Mouse (Mus musculus): ENCODE measurements around the gene Gm11172. TPM values are rescaled to one million over a fixed set of nuclear protein-coding genes. Genes with fewer than 3 reads are reported as not detected.

Gene Gm11172
- polyA plus RNA-seq, 1 experiment from 2014 or later: not detected

GRCm38 (mm10) chr16:10837250-10837649, 24.5 kb downstream of the Gm11172 start:
- no peaks in the 10 kb centered on the region for H3K27me3 ChIP-seq (ENCODE audit: control insufficient read depth, insufficient read depth, low read length)
- no peak overlapping the region for H3K9ac ChIP-seq (ENCODE audit: low read length)
- WGBS: 78% methylated on average over 3 of the region's 3 CpGs
- H3K4me2 ChIP-seq (ENCODE audit: low read depth, low read length): no peak overlapping the region
- H3K36me3 ChIP-seq (ENCODE audit: control insufficient read depth, insufficient read depth): no peaks in the 10 kb centered on the region
- H3K4me3 ChIP-seq (ENCODE audit: low read length): no peak overlapping the region
- no peak for ATAC-seq (replicated peaks; ENCODE audit: extremely low read depth, insufficient read depth, low FRiP score)
- peaks cover 34% of the 10 kb centered on the region for H3K4me1 ChIP-seq (ENCODE audit: control insufficient read depth, insufficient read depth, low read length)
- H3K9me3 ChIP-seq (replicated peaks; ENCODE audit: control insufficient read depth, low read length): no peaks in the 10 kb centered on the region
- 0 out of 2 replicates have a peak overlapping the region, but pooled peaks have one; percentile 82 for H3K27ac ChIP-seq (ENCODE audit: low read length)

DNA sequence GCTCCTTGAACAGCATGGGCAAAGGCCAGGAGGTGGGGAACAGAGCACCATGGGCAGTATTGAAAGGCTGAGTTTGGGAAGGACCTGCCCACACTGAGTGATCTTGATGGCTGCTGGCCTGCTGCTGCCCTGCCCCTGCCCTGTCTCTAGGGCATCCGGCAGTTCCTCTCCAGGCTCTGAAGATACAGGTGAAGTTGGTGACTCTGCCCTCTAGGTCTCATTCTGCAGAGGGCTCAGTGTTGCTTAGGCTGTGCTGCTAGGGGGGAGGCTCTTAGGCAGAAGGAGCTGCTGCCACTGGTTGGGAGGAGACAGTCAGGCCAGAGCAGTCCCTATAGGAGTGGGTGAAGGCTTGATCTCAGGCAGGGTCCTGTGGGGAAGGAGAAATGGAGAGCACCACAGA, 25.2 kb downstream of the Gm11172 start:
- H3K4me2 ChIP-seq (ENCODE audit: low read depth, low read length): peak overlapping the region; percentile 34; the same call in 1 of the 2 replicates
- H3K27ac ChIP-seq (ENCODE audit: low read length): peak overlapping the region; percentile 82
- H3K36me3 ChIP-seq (ENCODE audit: control insufficient read depth, insufficient read depth): no peaks in the 10 kb centered on the region
- H3K9ac ChIP-seq (ENCODE audit: low read length): peak overlapping the region; percentile 18; the same call in 1 of the 2 replicates
- ATAC-seq (replicated peaks; ENCODE audit: extremely low read depth, insufficient read depth, low FRiP score): no peak
- no peak overlapping the region for H3K4me3 ChIP-seq (ENCODE audit: low read length)
- 68% methylated on average over 1 of the region's 1 CpGs for WGBS
- H3K4me1 ChIP-seq (ENCODE audit: control insufficient read depth, insufficient read depth, low read length): peaks cover 38% of the 10 kb centered on the region
- H3K27me3 ChIP-seq (ENCODE audit: control insufficient read depth, insufficient read depth, low read length): no peaks in the 10 kb centered on the region
- H3K9me3 ChIP-seq (replicated peaks; ENCODE audit: control insufficient read depth, low read length): no peaks in the 10 kb centered on the region

DNA sequence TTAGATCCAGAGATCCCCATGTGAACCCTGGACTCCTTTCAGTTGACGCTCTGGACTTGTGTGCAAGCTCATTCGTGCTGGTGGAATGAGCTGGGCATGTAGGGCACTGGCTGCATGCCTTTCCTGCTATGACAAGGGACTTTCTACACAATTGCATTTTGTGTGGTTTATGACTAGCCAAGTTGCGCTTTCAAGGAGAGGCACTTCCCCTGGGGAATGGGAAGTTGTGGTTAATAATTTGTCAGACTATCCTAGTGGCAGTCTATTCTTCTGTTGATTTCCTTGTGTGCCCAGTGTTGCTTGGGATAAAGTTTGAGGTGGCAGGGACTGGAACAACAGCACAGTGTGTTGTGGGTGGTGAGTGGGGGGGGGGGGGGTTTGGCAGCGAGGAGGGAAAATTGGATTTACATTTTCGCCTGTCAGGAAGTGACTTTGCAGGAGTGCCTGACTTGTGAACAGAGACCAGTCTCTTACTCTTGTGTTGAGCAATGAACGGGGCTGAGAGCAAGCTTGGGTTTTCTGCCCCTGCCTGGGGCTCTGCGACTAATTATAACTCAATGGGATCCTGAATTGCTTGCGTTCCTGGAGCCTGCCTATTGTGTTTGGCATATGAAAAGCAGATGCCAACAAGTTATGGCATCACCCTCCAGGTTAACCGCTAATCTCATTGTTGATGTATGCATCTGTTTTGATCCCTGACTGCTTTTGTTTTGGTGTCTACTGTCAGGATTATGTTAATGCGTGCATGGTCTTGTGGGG, 26.0 kb downstream of the Gm11172 start:
- Histone ChIP-seq H3K27me3 (ENCODE audit: control insufficient read depth, insufficient read depth, low read length) (no peaks in the 10 kb centered on the region), H3K36me3 (ENCODE audit: control insufficient read depth, insufficient read depth) (no peaks in the 10 kb centered on the region), H3K4me1 (ENCODE audit: control insufficient read depth, insufficient read depth, low read length) (peaks cover 43% of the 10 kb centered on the region), H3K27ac (ENCODE audit: low read length) (peak overlapping the region; percentile 82), H3K9ac (ENCODE audit: low read length) (peak overlapping the region; percentile 18), H3K4me3 (ENCODE audit: low read length) (no peak overlapping the region), H3K9me3 (replicated peaks; ENCODE audit: control insufficient read depth, low read length) (no peaks in the 10 kb centered on the region), H3K4me2 (ENCODE audit: low read depth, low read length) (peak overlapping the region; percentile 34)
- 30% methylated on average over 10 of the region's 10 CpGs for WGBS
- ATAC-seq (replicated peaks; ENCODE audit: extremely low read depth, insufficient read depth, low FRiP score): peak; percentile 47; the same call in 1 of the 2 replicates

DNA sequence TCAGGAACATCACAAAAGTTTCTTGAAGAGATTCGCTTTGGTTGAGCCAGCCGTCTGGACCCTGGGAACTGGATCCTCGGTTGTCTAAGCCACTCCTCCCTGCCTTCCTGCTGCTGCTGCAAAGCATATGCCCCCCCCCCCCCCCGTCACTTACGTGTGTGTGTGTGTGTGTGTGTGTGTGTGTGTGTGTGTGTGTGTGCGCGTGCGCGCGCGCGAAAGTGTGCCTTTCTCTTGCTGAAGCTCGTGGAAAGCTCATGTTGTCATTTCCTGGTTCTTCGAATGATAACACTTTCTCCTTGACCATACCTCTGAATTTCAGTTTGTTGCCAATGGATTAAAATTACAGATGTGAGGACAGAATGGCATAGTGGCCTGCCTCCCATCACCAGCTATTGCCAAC, 27.3 kb downstream of the Gm11172 start:
- Histone ChIP-seq H3K4me2 (ENCODE audit: low read depth, low read length) (no peak overlapping the region), H3K4me3 (ENCODE audit: low read length) (no peak overlapping the region), H3K27ac (ENCODE audit: low read length) (peak overlapping the region; percentile 82; the same call in 1 of the 2 replicates), H3K27me3 (ENCODE audit: control insufficient read depth, insufficient read depth, low read length) (no peaks in the 10 kb centered on the region), H3K9me3 (replicated peaks; ENCODE audit: control insufficient read depth, low read length) (no peaks in the 10 kb centered on the region), H3K4me1 (ENCODE audit: control insufficient read depth, insufficient read depth, low read length) (peaks cover 53% of the 10 kb centered on the region), H3K9ac (ENCODE audit: low read length) (no peak overlapping the region), H3K36me3 (ENCODE audit: control insufficient read depth, insufficient read depth) (no peaks in the 10 kb centered on the region)
- WGBS: 84% methylated on average over 13 of the region's 14 CpGs
- no peak for ATAC-seq (replicated peaks; ENCODE audit: extremely low read depth, insufficient read depth, low FRiP score)

DNA sequence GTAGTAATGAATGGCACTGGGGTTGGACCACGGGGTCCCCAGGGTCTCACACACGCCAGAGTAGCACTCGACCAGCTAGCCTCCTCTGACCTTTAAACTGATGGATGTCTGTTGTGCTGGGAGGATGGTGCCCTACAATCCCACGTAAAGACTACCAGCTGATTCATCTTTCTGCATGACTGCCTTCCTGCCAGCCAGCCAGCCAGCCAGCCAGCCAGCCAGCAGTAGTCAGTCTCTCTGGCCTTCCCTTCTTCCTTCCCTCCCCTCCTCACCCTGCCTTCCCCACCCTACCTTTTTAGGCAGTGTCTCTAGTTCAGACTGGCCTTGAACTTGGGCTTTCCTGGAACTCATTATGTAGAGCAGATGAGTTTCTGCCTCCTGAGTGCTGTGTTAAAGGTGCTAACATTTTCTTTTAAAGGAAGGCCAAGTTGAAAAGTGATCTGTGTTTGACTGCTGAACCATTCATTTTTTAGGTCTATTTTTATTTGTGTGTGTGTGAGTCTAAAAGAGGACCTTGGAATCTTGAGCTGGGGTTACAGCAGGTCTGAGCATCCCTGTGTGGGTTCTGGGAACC, 29.7 kb downstream of the Gm11172 start:
- 86% methylated on average over 4 of the region's 4 CpGs for WGBS
- H3K27me3 ChIP-seq (ENCODE audit: control insufficient read depth, insufficient read depth, low read length): no peaks in the 10 kb centered on the region
- H3K4me3 ChIP-seq (ENCODE audit: low read length): no peak overlapping the region
- no peak overlapping the region for H3K4me2 ChIP-seq (ENCODE audit: low read depth, low read length)
- H3K9ac ChIP-seq (ENCODE audit: low read length): no peak overlapping the region
- no peak overlapping the region for H3K27ac ChIP-seq (ENCODE audit: low read length)
- no peaks in the 10 kb centered on the region for H3K36me3 ChIP-seq (ENCODE audit: control insufficient read depth, insufficient read depth)
- no peaks in the 10 kb centered on the region for H3K9me3 ChIP-seq (replicated peaks; ENCODE audit: control insufficient read depth, low read length)
- ATAC-seq (replicated peaks; ENCODE audit: extremely low read depth, insufficient read depth, low FRiP score): no peak
- peaks cover 45% of the 10 kb centered on the region for H3K4me1 ChIP-seq (ENCODE audit: control insufficient read depth, insufficient read depth, low read length)

DNA sequence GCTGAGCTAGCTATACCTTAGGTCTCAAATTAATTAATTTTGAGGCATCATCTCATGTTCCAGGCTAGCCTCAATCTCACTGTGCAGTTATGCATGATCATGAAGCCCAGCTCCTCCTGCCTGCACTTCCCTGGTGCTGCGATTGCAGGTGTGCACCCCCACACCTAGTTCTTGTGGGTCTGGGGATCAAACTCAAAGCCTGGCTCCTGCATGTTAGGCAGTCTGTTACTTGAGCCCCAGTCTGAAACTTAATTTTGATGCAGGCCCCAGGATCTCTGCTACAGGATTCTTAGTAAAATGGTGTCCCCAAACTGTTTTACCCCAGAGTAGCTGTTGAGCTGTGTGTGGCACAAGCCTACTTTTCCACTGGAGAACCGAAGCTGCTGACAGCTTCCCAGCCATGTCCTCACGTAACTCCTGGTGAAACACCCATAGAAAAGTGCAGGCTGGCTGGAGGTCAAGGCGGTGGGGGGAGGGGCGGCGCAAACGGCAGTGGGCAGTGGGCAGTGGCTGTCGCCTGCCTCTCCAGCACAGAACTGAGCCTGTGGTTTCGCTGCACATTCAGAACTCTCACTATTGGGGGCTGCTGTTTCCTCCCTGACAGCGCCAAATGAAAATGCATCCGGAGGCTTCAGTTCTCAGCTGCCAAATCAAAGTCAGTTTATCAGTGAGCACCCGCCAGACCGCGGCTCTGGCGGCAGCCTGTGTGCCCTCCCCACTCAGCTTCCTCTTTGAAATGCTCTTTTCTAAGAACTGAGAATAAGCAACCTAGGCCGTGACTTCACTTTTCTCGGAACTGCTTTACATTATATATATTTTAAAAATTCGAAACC, 31.0 kb downstream of the Gm11172 start:
- Histone ChIP-seq H3K9ac (ENCODE audit: low read length) (peak overlapping the region; percentile 56), H3K9me3 (replicated peaks; ENCODE audit: control insufficient read depth, low read length) (no peaks in the 10 kb centered on the region), H3K27me3 (ENCODE audit: control insufficient read depth, insufficient read depth, low read length) (no peaks in the 10 kb centered on the region), H3K4me1 (ENCODE audit: control insufficient read depth, insufficient read depth, low read length) (peaks cover 36% of the 10 kb centered on the region), H3K27ac (ENCODE audit: low read length) (peak overlapping the region; percentile 46), H3K4me2 (ENCODE audit: low read depth, low read length) (peak overlapping the region; percentile 71), H3K4me3 (ENCODE audit: low read length) (peak overlapping the region; percentile 46), H3K36me3 (ENCODE audit: control insufficient read depth, insufficient read depth) (no peaks in the 10 kb centered on the region)
- peak; percentile 61 for ATAC-seq (replicated peaks; ENCODE audit: extremely low read depth, insufficient read depth, low FRiP score)
- WGBS: 7% methylated on average over 18 of the region's 18 CpGs

GRCm38 (mm10) chr16:10844319-10844670, 31.6 kb downstream of the Gm11172 start:
- 37% methylated on average over 6 of the region's 6 CpGs for WGBS
- H3K27ac ChIP-seq (ENCODE audit: low read length): peak overlapping the region; percentile 46
- H3K27me3 ChIP-seq (ENCODE audit: control insufficient read depth, insufficient read depth, low read length): no peaks in the 10 kb centered on the region
- H3K4me3 ChIP-seq (ENCODE audit: low read length): peak overlapping the region; percentile 46; the same call in 1 of the 2 replicates
- peak overlapping the region; percentile 56 for H3K9ac ChIP-seq (ENCODE audit: low read length)
- no peaks in the 10 kb centered on the region for H3K9me3 ChIP-seq (replicated peaks; ENCODE audit: control insufficient read depth, low read length)
- peak overlapping the region; percentile 71 for H3K4me2 ChIP-seq (ENCODE audit: low read depth, low read length)
- no peak for ATAC-seq (replicated peaks; ENCODE audit: extremely low read depth, insufficient read depth, low FRiP score)
- peaks cover 31% of the 10 kb centered on the region for H3K4me1 ChIP-seq (ENCODE audit: control insufficient read depth, insufficient read depth, low read length)
- H3K36me3 ChIP-seq (ENCODE audit: control insufficient read depth, insufficient read depth): no peaks in the 10 kb centered on the region

DNA sequence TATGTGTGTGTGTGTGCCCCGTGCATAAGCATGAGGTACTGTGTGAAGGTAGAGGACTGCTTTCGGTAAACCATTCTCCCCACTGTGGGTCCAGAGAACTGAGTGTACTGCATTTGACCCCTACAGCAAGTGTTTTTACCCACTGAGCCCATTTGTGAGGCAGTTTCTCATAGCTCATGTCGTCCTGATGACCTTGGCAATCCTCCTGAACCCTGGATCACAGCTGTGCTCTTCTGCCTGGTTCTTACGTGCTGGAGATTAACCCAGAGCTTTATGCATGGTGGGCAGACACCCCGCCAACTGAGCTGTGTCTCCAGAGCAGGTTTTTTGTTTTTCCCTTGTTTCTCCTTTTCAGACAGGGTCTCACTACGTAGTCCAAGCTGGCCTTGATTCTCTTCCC, 33.2 kb downstream of the Gm11172 start:
- H3K4me1 ChIP-seq (ENCODE audit: control insufficient read depth, insufficient read depth, low read length): peaks cover 32% of the 10 kb centered on the region
- no peaks in the 10 kb centered on the region for H3K9me3 ChIP-seq (replicated peaks; ENCODE audit: control insufficient read depth, low read length)
- H3K27ac ChIP-seq (ENCODE audit: low read length): no peak overlapping the region

More for the DNA sequence above, 33.2 kb downstream of the Gm11172 start:
- Histone ChIP-seq H3K4me2 (ENCODE audit: low read depth, low read length) (no peak overlapping the region), H3K4me3 (ENCODE audit: low read length) (no peak overlapping the region), H3K9ac (ENCODE audit: low read length) (no peak overlapping the region), H3K27me3 (ENCODE audit: control insufficient read depth, insufficient read depth, low read length) (no peaks in the 10 kb centered on the region), H3K36me3 (ENCODE audit: control insufficient read depth, insufficient read depth) (no peaks in the 10 kb centered on the region)
- WGBS: 84% methylated on average over 6 of the region's 6 CpGs
- no peak for ATAC-seq (replicated peaks; ENCODE audit: extremely low read depth, insufficient read depth, low FRiP score)
